In the genomic region with DNA sequence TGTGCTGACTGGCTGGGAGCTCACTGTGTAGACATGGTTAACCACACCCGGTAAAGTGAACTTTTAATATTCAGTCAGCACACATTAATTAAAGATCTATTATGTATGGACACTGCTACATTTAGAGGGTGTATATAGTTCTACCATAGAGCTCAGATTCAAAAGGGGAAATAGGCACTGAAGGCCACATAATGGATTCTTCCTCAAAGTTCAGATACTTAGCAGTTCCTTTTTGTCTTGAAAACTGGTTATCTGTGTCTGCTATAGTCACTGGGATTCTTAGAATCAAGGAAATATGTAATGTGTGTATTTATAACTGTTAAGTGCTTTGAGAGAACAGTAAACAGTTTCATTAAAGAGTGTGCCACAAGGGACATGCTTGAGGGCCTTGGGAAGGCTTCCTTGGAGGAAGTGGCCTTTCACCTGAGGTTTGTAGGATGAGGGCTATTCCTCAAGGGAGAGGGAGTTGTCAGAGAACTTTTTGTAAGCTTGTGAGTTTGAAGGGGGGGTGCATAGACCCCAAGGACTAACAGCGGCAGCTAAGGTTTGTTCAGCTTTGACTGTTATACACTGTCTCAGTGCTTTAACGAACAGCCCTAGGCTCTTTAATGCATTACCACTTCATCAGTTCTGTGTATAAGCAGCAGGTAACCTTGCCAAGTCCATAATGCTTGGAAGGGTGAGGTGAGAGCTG, we compare ENCODE assay signal across 19 mouse cellular contexts. TPM values are rescaled to one million over a fixed set of nuclear protein-coding genes. Genes with fewer than 3 reads are reported as not detected.
DNase-seq lines count a peak whose midpoint lies in the region; ATAC-seq and TF ChIP-seq lines count a peak whose summit lies in the region.
"Had no signal": no experiment of that assay in that cellular context is flagged by ENCODE, and none has a peak within 500 bp of the region (broad histone marks: within the 10 kb centered on the region; RNA-seq: fewer than 3 reads in every experiment).

No protein-coding gene starts in this region.

- 0 out of 2 replicates have a peak overlapping the region, but pooled peaks have one; percentile 15 for H3K4me2 ChIP-seq in liver, postnatal 0 days (ENCODE audit: low read depth, low read length)
- no peak overlapping the region for H3K4me2 ChIP-seq in liver, embryonic 12.5 days
- H3K4me2 ChIP-seq: midbrain, embryonic 11.5 days; neural tube, embryonic 15.5 days had no signal

- peaks cover 42% of the 10 kb centered on the region for H3K36me3 ChIP-seq in heart, adult 2 months (ENCODE audit: control insufficient read depth, insufficient read depth, low read length)
- H3K36me3 ChIP-seq in liver, postnatal 0 days (replicated peaks; ENCODE audit: insufficient read depth, low read length) = no peaks in the 10 kb centered on the region; the same call in 1 of the 2 replicates
- H3K36me3 ChIP-seq in liver, embryonic 12.5 days = peaks cover 12% of the 10 kb centered on the region
- peaks cover 4% of the 10 kb centered on the region for H3K36me3 ChIP-seq in splenic B cell, adult 2 months (ENCODE audit: control insufficient read depth, insufficient read depth, low read length, poor library complexity, severe bottlenecking)

- peak overlapping the region; percentile 71 for H3K27ac ChIP-seq in heart, adult 2 months
- peak overlapping the region; percentile 70 for H3K27ac ChIP-seq in liver, postnatal 0 days (ENCODE audit: low read depth)
- no peak overlapping the region for H3K27ac ChIP-seq in liver, embryonic 12.5 days
- H3K27ac ChIP-seq: hindbrain, embryonic 10.5 days; neural tube, embryonic 15.5 days had no signal

- no peaks in the 10 kb centered on the region for H3K9me3 ChIP-seq in liver, postnatal 0 days (ENCODE audit: low read length)
- no peaks in the 10 kb centered on the region for H3K9me3 ChIP-seq in liver, embryonic 12.5 days (replicated peaks)
- H3K9me3 ChIP-seq: hindbrain, embryonic 10.5 days; neural tube, embryonic 15.5 days had no signal

- ATAC-seq in liver, postnatal 0 days = no peak
- no peak for ATAC-seq in liver, embryonic 12.5 days
- peak; percentile 45 for ATAC-seq in common myeloid progenitor, adult 5-6 weeks (replicated peaks; ENCODE audit: low read depth, poor library complexity, severe bottlenecking)
- ATAC-seq: forebrain, embryonic 14.5 days; Patski had no signal

- intact Hi-C loops in heart, adult 2 months (cut with DNase I) = loop anchor here (2.0 kb wide), 1 partner anchor 19 kb away; no protein-coding TSS in a partner anchor

- TF ChIP-seq CTCF in heart, adult 2 months (IDR thresholded peaks at IDR 0.05) = no peak
- no peak for TF ChIP-seq CTCF in liver, postnatal 0 days (IDR thresholded peaks at IDR 0.05; ENCODE audit: low read depth)

- no peak for TF ChIP-seq POLR2A in heart, adult 2 months (IDR thresholded peaks at IDR 0.05; ENCODE audit: insufficient read depth, low read depth, low read length)

- TF ChIP-seq EP300 in heart, adult 2 months (IDR thresholded peaks at IDR 0.05; ENCODE audit: insufficient read depth, low read depth, low read length) = 0 out of 2 replicates have a peak, but pooled peaks have one; percentile 12
- no peak for TF ChIP-seq EP300 in liver, postnatal 0 days (IDR thresholded peaks at IDR 0.05; ENCODE audit: low read depth)

- no peaks in the 10 kb centered on the region for H3K79me2 ChIP-seq in heart, adult 2 months (replicated peaks; ENCODE audit: control insufficient read depth, insufficient read depth, low read length)

- 0 out of 2 replicates have a peak overlapping the region, but pooled peaks have one; percentile 8 for H3K9ac ChIP-seq in heart, adult 2 months (ENCODE audit: low read depth, low read length)
- no peak overlapping the region for H3K9ac ChIP-seq in liver, postnatal 0 days (replicated peaks)
- H3K9ac ChIP-seq in liver, embryonic 12.5 days = no peak overlapping the region
- H3K9ac ChIP-seq: neural tube, embryonic 15.5 days had no signal

- WGBS in heart, adult 2 months = 28% methylated on average over 3 of the region's 3 CpGs
- WGBS in liver, postnatal 0 days (ENCODE audit: insufficient replicate concordance) = 78% methylated on average over 3 of the region's 3 CpGs
- WGBS in liver, embryonic 12.5 days (ENCODE audit: insufficient replicate concordance) = 80% methylated on average over 3 of the region's 3 CpGs

- no peak overlapping the region for H3K4me3 ChIP-seq in heart, adult 2 months
- H3K4me3 ChIP-seq in liver, postnatal 0 days (ENCODE audit: low read depth, low read length) = no peak overlapping the region
- H3K4me3 ChIP-seq in liver, embryonic 12.5 days = no peak overlapping the region
- H3K4me3 ChIP-seq: hindbrain, embryonic 10.5 days; neural tube, embryonic 15.5 days had no signal

- no peaks in the 10 kb centered on the region for H3K27me3 ChIP-seq in heart, adult 2 months (ENCODE audit: control insufficient read depth, insufficient read depth, low read length)
- H3K27me3 ChIP-seq in liver, postnatal 0 days (ENCODE audit: insufficient read depth, low read length) = no peaks in the 10 kb centered on the region
- no peaks in the 10 kb centered on the region for H3K27me3 ChIP-seq in liver, embryonic 12.5 days (replicated peaks)
- H3K27me3 ChIP-seq in splenic B cell, adult 2 months (ENCODE audit: control insufficient read depth, insufficient read depth, low read length, poor library complexity, severe bottlenecking) = no peaks in the 10 kb centered on the region
- H3K27me3 ChIP-seq: neural tube, embryonic 15.5 days; Patski had no signal

- DNase-seq in heart, adult 2 months = no peak
- no peak for DNase-seq in heart, postnatal 4 days
- no peak for DNase-seq in liver, postnatal 0 days
- DNase-seq in splenic B cell, adult 2 months (ENCODE audit: low read depth, low spot score) = peak; percentile 12
- no peak for DNase-seq in urinary bladder, postnatal 25 days (ENCODE audit: low spot score)
- DNase-seq in embryo, embryonic 10 days (ENCODE audit: low spot score) = no peak
- DNase-seq: adrenal gland, postnatal 36 days; cerebellum, postnatal 10 days; kidney, adult 2 months; kidney, postnatal 14 days; right cerebral cortex, postnatal 25 days; thymus, postnatal 25 days had no signal

- H3K4me1 ChIP-seq in heart, adult 2 months (ENCODE audit: control insufficient read depth, insufficient read depth, low read length) = peaks cover 31% of the 10 kb centered on the region
- H3K4me1 ChIP-seq in liver, postnatal 0 days (ENCODE audit: insufficient read depth) = peaks cover 26% of the 10 kb centered on the region
- H3K4me1 ChIP-seq in liver, embryonic 12.5 days = peaks cover 24% of the 10 kb centered on the region
- H3K4me1 ChIP-seq: hindbrain, embryonic 10.5 days; neural tube, embryonic 15.5 days had no signal

RNA-seq across cellular contexts. Expression of gene Lrrfip2, which starts 28.3 kb away (rescaled TPM):
- total RNA-seq in heart, adult 2 months (2021) = 10 to 100 TPM; 83.6 to 84.1 TPM
- 33.5 and 61.2 TPM in 2 replicates for polyA plus RNA-seq in heart, adult 2 months (2012; rRNA removed)
- total RNA-seq in heart, postnatal 4 days (2021) = 100 to 1,000 TPM; 132 to 133 TPM
- polyA plus RNA-seq in liver, postnatal 0 days (2015; fragmentation: Nextera tagmentation; extraction: Ambion mirVana) = 18.4 and 18.5 TPM in 2 replicates
- polyA plus RNA-seq in liver, embryonic 12.5 days (2016; fragmentation: Nextera tagmentation; extraction: Ambion mirVana) = 29.5 and 30.6 TPM in 2 replicates
- 70.2 and 77.5 TPM in 2 replicates for total RNA-seq in common myeloid progenitor, adult 5-6 weeks (2017)
